Mouse (Mus musculus) cerebellum, adult 2 months (tissue): ENCODE data around the gene Rfc2.

Source experiments
- CTCF ChIP-seq: fragments of 200-500 bp; IDR thresholded peaks from 2 replicates; pipeline ENCODE4 v1.5.1; 2011; ENCODE audit warnings: low read depth, mild to moderate bottlenecking, control low read depth, low read length, moderate library complexity, borderline replicate concordance; ENCODE audit not compliant: insufficient read depth
- POLR2A ChIP-seq: fragments of 200-500 bp; IDR thresholded peaks from 2 replicates; pipeline ENCODE4 v1.6.1; 2011; ENCODE audit warnings: low read length, control low read depth, borderline replicate concordance; ENCODE audit not compliant: insufficient read depth

DNA sequence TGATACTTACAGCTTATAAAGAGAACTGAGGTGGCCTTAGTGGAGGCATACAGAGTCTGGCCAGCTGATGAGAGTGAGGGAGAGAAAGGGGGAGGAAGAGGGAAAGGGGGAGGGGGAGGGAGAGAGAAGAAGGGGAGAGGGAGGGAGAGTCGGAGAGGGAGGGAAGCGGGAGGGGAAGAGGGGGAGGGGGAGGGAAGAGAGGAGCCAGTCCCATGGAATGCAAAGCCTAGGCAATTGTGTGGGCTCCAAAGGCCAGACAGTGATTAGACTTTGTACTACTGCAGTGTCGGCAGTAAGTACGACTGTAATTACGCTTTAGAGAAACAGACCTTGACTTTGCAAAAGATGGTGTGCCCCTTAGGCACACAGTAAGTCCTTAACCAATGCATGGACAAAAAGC, 32.9 kb upstream of the Rfc2 start:
- no peak for TF ChIP-seq POLR2A
- TF ChIP-seq CTCF: no peak
